Mouse (Mus musculus): ENCODE measurements around the gene Fam50a. TPM values are rescaled to one million over a fixed set of nuclear protein-coding genes. Genes with fewer than 3 reads are reported as not detected.
"Not testable (repeated sequence)": the region's sequence is repeated elsewhere in the genome, so short reads cannot be mapped to it uniquely, and the experiment has no call there.

Gene Fam50a
- polyA plus RNA-seq, 1 experiment from 2014 or later: 63.9 TPM

DNA sequence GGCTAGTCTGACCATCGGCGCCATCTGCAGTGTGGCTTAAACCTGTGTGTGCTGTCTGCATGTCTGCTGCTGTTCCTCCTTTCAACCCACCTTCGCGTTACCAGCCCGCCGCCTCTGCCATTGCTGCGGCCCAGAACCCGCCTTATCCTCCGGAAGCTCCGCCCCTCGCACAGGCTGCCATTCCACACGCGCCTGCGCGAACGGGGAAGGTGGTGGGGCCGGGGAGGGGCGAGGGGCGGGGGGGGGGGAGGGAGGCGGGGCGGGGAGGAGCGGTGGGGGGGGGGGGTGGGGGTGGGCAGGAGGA is 40.6 kb downstream of the Fam50a start, which contains the start of gene Lage3:
TSS of gene Lage3 (minus strand) at position 152 of the 304 bp plus-strand sequence.
- Histone ChIP-seq H3K9me3 (no peaks in the 10 kb centered on the region), H3K4me1 (no peaks in the 10 kb centered on the region), H3K9ac (peak within 1 kb of the TSS; percentile 51), H3K27ac (peak within 1 kb of the TSS; percentile 59), H3K36me3 (no peaks in the 10 kb centered on the region), H3K4me3 (peak within 1 kb of the TSS; percentile 49), H3K27me3 (no peaks in the 10 kb centered on the region), H3K4me2 (peak within 1 kb of the TSS; percentile 60)
- 15% methylated on average over 15 of the region's 22 CpGs for WGBS
- peak; percentile 83 for ATAC-seq (ENCODE audit: borderline replicate concordance, extremely low read depth, low FRiP score, low TSS enrichment)

DNA sequence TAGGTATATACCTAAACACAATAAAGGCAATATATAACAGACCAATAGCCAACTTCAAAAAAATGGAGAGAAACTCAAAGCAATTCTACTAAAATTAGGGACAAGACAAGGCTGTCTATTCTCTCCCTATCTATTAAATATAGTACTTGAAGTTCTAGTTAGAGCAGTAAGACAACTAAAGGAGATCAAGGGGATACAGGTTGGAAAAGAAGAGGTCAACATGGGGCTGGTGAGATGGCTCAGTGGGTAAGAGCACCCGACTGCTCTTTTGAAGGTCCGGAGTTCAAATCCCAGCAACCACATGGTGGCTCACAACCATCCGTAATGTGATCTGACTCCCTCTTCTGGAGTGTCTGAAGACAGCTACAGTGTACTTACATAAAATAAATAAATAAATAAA is 44.2 kb downstream of the Fam50a start:
- 85% methylated on average over 3 of the region's 3 CpGs for WGBS
- H3K9ac ChIP-seq; H3K27me3 ChIP-seq; H3K4me3 ChIP-seq; H3K27ac ChIP-seq; ATAC-seq (ENCODE audit: borderline replicate concordance, extremely low read depth, low FRiP score, low TSS enrichment); H3K9me3 ChIP-seq; H3K4me2 ChIP-seq; H3K4me1 ChIP-seq; H3K36me3 ChIP-seq: not testable (repeated sequence)

DNA sequence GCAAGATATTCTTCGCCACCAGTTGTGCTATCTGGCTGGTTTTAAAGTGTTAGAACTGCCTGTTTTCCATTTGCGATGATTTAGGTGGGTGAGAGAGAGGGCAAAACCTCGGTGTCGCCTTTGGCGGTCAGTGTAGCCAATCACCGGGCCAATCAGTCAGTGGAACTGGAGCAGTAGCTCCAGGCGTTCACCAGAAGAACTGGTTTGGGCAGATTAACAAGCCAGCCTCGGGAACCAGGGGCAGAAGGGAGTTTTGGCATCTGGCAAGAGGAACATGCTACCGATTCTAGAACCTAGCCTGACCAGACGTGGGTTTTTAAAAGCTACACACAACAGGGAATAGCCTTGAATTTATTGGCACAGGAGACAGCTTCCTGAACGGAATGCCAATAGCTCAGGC is 46.3 kb downstream of the Fam50a start:
- Histone ChIP-seq H3K4me1 (no peaks in the 10 kb centered on the region), H3K4me3 (no peak overlapping the region), H3K9ac (no peak overlapping the region), H3K27me3 (no peaks in the 10 kb centered on the region), H3K27ac (no peak overlapping the region), H3K4me2 (no peak overlapping the region), H3K9me3 (no peaks in the 10 kb centered on the region), H3K36me3 (no peaks in the 10 kb centered on the region)
- WGBS: 38% methylated on average over 11 of the region's 11 CpGs
- ATAC-seq (ENCODE audit: borderline replicate concordance, extremely low read depth, low FRiP score, low TSS enrichment): no peak

DNA sequence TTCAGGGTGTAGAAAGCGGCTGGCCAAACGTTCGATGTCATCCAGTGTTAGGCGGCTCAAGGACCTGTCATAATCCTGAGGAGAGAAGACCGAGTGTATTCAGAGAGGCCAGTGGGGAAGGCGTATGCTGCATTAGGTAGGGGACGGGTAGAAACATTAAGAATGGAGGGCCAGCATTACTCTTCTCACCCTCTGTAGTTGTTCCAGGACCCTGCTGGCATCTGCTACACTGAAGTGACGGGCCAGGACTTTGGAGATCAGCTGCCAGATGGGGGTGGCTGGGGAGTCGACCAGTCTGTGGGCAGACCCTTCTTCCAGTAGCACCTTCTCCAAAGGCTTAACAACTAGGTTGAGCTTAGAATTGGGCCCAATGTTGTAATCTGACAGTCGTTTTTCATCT is 54.7 kb downstream of the Fam50a start:
- no peak for ATAC-seq (ENCODE audit: borderline replicate concordance, extremely low read depth, low FRiP score, low TSS enrichment)
- H3K36me3 ChIP-seq: peaks cover 2% of the 10 kb centered on the region; the same call in 1 of the 2 replicates
- no peaks in the 10 kb centered on the region for H3K27me3 ChIP-seq
- H3K9ac ChIP-seq: peak overlapping the region; percentile 75
- peaks cover 9% of the 10 kb centered on the region; the same call in 1 of the 2 replicates for H3K4me1 ChIP-seq
- peak overlapping the region; percentile 66 for H3K4me2 ChIP-seq
- no peaks in the 10 kb centered on the region for H3K9me3 ChIP-seq
- WGBS: 50% methylated on average over 10 of the region's 10 CpGs
- H3K27ac ChIP-seq: no peak overlapping the region
- peak overlapping the region; percentile 59 for H3K4me3 ChIP-seq

DNA sequence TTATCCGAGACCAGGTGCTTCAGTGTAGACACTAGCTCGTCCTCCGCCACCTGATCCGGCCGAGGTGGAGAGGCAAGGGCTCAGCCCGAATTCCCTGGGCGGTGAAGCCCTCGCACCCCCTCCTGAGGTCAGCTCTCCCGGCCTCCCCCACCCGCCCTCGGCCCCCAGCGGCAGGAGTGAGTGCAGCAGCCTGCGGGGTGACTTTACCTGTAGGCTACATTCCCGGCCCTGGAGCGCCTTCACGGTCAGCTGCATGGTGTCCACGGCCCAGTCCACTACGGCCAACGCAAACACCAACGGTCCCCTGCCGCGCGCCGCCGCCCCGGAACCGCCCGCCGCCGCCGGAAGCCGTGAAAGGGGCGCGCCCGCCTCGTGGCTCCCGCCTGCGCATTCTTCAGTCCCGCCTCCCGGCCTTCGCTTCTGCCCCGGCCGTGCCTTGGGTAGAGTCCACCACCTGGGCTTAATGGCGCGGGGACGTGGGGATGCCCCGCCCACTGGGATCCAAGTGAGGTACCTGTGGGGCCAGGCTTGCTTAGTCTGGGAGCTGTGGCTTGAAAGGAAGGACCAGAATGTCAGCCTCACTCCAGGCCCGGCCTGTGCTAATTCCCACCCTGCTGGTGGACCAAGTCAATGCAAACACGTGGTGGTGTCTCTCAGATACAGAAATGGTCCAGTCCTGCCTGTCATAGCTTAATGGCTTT is 55.5 kb downstream of the Fam50a start:
- Histone ChIP-seq H3K9ac (peak overlapping the region; percentile 75), H3K27ac (peak overlapping the region; percentile 71), H3K4me2 (peak overlapping the region; percentile 66), H3K36me3 (peaks cover 2% of the 10 kb centered on the region; the same call in 1 of the 2 replicates), H3K27me3 (no peaks in the 10 kb centered on the region), H3K4me3 (peak overlapping the region; percentile 59), H3K9me3 (no peaks in the 10 kb centered on the region), H3K4me1 (peaks cover 9% of the 10 kb centered on the region; the same call in 1 of the 2 replicates)
- 29% methylated on average over 41 of the region's 49 CpGs for WGBS
- ATAC-seq (ENCODE audit: borderline replicate concordance, extremely low read depth, low FRiP score, low TSS enrichment): peak; percentile 86

Small RNA genes within 50 kb of the gene (microRNA-seq; reads per million reads assigned to microRNA genes)
- gene Mir7091 (0.56 reads per million), gene Mir7092 (not detected)

Other genes starting within 250 kb of the Fam50a start
- gene Opn1mw, start 185.6 kb upstream of the Fam50a start, polyA plus RNA-seq (2015; fragmentation: Nextera tagmentation; extraction: Ambion mirVana): not detected in 2 replicates
- 13.1 and 15.1 TPM in 2 replicates for gene Mecp2, start 177.7 kb upstream of the Fam50a start, polyA plus RNA-seq (2015; fragmentation: Nextera tagmentation; extraction: Ambion mirVana)
- gene Tex28, start 145.2 kb upstream of the Fam50a start, polyA plus RNA-seq (2015; fragmentation: Nextera tagmentation; extraction: Ambion mirVana): not detected in 2 replicates
- not detected in 2 replicates for gene Tktl1, start 135.8 kb upstream of the Fam50a start, polyA plus RNA-seq (2015; fragmentation: Nextera tagmentation; extraction: Ambion mirVana)
- 361 and 366 TPM in 2 replicates for gene Flna, start 63.2 kb upstream of the Fam50a start, polyA plus RNA-seq (2015; fragmentation: Nextera tagmentation; extraction: Ambion mirVana)
- 23.2 and 24.7 TPM in 2 replicates for gene Emd, start 58.3 kb upstream of the Fam50a start, polyA plus RNA-seq (2015; fragmentation: Nextera tagmentation; extraction: Ambion mirVana)
- gene Rpl10, start 42.2 kb upstream of the Fam50a start, polyA plus RNA-seq (2015; fragmentation: Nextera tagmentation; extraction: Ambion mirVana): 846 and 923 TPM in 2 replicates
- gene Taz, start 31.1 kb upstream of the Fam50a start, polyA plus RNA-seq (2015; fragmentation: Nextera tagmentation; extraction: Ambion mirVana): 78.8 and 83.8 TPM in 2 replicates
- 11.2 and 15.8 TPM in 2 replicates for gene Dnase1l1, start 30.7 kb upstream of the Fam50a start, polyA plus RNA-seq (2015; fragmentation: Nextera tagmentation; extraction: Ambion mirVana)
- 134 and 138 TPM in 2 replicates for gene Atp6ap1, start 15.9 kb upstream of the Fam50a start, polyA plus RNA-seq (2015; fragmentation: Nextera tagmentation; extraction: Ambion mirVana)
- 154 and 193 TPM in 2 replicates for gene Gdi1, start 8.0 kb upstream of the Fam50a start, polyA plus RNA-seq (2015; fragmentation: Nextera tagmentation; extraction: Ambion mirVana)
- gene Plxna3, start 16.0 kb downstream of the Fam50a start, polyA plus RNA-seq (2015; fragmentation: Nextera tagmentation; extraction: Ambion mirVana): 8.8 and 9.8 TPM in 2 replicates
- 104 and 119 TPM in 2 replicates for gene Lage3, start 40.6 kb downstream of the Fam50a start, polyA plus RNA-seq (2015; fragmentation: Nextera tagmentation; extraction: Ambion mirVana)
- gene Ubl4a, start 60.2 kb downstream of the Fam50a start, polyA plus RNA-seq (2015; fragmentation: Nextera tagmentation; extraction: Ambion mirVana): 83.2 and 84.1 TPM in 2 replicates
- gene Slc10a3, start 60.3 kb downstream of the Fam50a start, polyA plus RNA-seq (2015; fragmentation: Nextera tagmentation; extraction: Ambion mirVana): 21.0 and 21.1 TPM in 2 replicates
- gene Fam3a, start 80.2 kb downstream of the Fam50a start, polyA plus RNA-seq (2015; fragmentation: Nextera tagmentation; extraction: Ambion mirVana): 39.6 and 46.7 TPM in 2 replicates
- gene Ikbkg, start 80.3 kb downstream of the Fam50a start, polyA plus RNA-seq (2015; fragmentation: Nextera tagmentation; extraction: Ambion mirVana): 18.5 and 18.6 TPM in 2 replicates
- 46.8 and 51.5 TPM in 2 replicates for gene G6pdx, start 116.2 kb downstream of the Fam50a start, polyA plus RNA-seq (2015; fragmentation: Nextera tagmentation; extraction: Ambion mirVana)
- not detected in 2 replicates for gene Gm6880, start 168.4 kb downstream of the Fam50a start, polyA plus RNA-seq (2015; fragmentation: Nextera tagmentation; extraction: Ambion mirVana)

All from lung, embryonic 15.5 days (tissue).